In genomic region chr7:125601280-125601670, GRCm38 (mm10) we compare ENCODE assay signal across 25 mouse cellular contexts. TPM values are rescaled to one million over a fixed set of nuclear protein-coding genes. Genes with fewer than 3 reads are reported as not detected.
DNase-seq lines count a peak whose midpoint lies in the region; ATAC-seq and TF ChIP-seq lines count a peak whose summit lies in the region.
"Had no signal": no experiment of that assay in that cellular context is flagged by ENCODE, and none has a peak within 500 bp of the region (broad histone marks: within the 10 kb centered on the region; RNA-seq: fewer than 3 reads in every experiment).

No protein-coding gene starts in this region.

- H3K27me3 ChIP-seq in liver, embryonic 12.5 days (replicated peaks): peaks cover 14% of the 10 kb centered on the region; the same call in 1 of the 2 replicates
- no peaks in the 10 kb centered on the region for H3K27me3 ChIP-seq in liver, embryonic 11.5 days (replicated peaks; ENCODE audit: control insufficient read depth, insufficient read depth, low read length)
- no peaks in the 10 kb centered on the region for H3K27me3 ChIP-seq in CH12.LX (replicated peaks)
- 0 out of 2 replicates have a peak, but pooled peaks cover 11% of the 10 kb centered on the region for H3K27me3 ChIP-seq in liver, embryonic 15.5 days
- H3K27me3 ChIP-seq: embryonic facial prominence, embryonic 12.5 days; heart, embryonic 15.5 days had no signal

- no peak for ATAC-seq in liver, embryonic 12.5 days
- ATAC-seq in liver, embryonic 11.5 days (replicated peaks; ENCODE audit: low FRiP score): no peak
- ATAC-seq in liver, embryonic 15.5 days (ENCODE audit: insufficient read depth): no peak
- ATAC-seq: forebrain, postnatal 0 days; inflammation-experienced regulatory T-cells, adult 6 months; midbrain, embryonic 16.5 days had no signal

- no peak for TF ChIP-seq POLR2A in CH12.LX (IDR thresholded peaks at IDR 0.05; ENCODE audit: low read depth, low read length)

- no peak overlapping the region for H3K9ac ChIP-seq in liver, embryonic 12.5 days
- H3K9ac ChIP-seq in liver, embryonic 11.5 days (ENCODE audit: low read depth, low read length): no peak overlapping the region
- H3K9ac ChIP-seq in CH12.LX (ENCODE audit: insufficient read depth, low read depth): peak overlapping the region; percentile 47
- no peak overlapping the region for H3K9ac ChIP-seq in liver, embryonic 15.5 days
- H3K9ac ChIP-seq: embryonic facial prominence, embryonic 12.5 days; forebrain, postnatal 0 days; heart, embryonic 15.5 days; hindbrain, embryonic 14.5 days; lung, embryonic 14.5 days had no signal

- H3K4me3 ChIP-seq in liver, embryonic 12.5 days: no peak overlapping the region
- no peak overlapping the region for H3K4me3 ChIP-seq in liver, embryonic 11.5 days (ENCODE audit: low read depth, low read length)
- H3K4me3 ChIP-seq in CH12.LX (replicated peaks in 1 of 3; ENCODE audit: low read depth in 2 of 3, low read length in 2 of 3, poor library complexity in 1 of 3): peak overlapping the region in 2 of 3 experiments; percentile 42 to 49
- no peak overlapping the region for H3K4me3 ChIP-seq in liver, embryonic 15.5 days (replicated peaks)
- H3K4me3 ChIP-seq: embryonic facial prominence, embryonic 12.5 days; heart, embryonic 15.5 days; midbrain, embryonic 10.5 days; myocyte had no signal

- dilution Hi-C loops in CH12.LX (cut with MboI; ENCODE audit: extremely low pct_ligation_motif_present, extremely low pct_unique_long_range_greater_than_20kb, low sequenced_read_pairs): no loop called here

- 46% methylated on average over 6 of the region's 6 CpGs for WGBS in liver, embryonic 12.5 days (ENCODE audit: insufficient replicate concordance)
- WGBS in liver, embryonic 11.5 days: 61% methylated on average over 6 of the region's 6 CpGs
- 50% methylated on average over 6 of the region's 6 CpGs for WGBS in liver, embryonic 15.5 days (ENCODE audit: insufficient replicate concordance)

- H3K9me3 ChIP-seq in liver, embryonic 12.5 days (replicated peaks): no peaks in the 10 kb centered on the region
- H3K9me3 ChIP-seq in liver, embryonic 11.5 days (ENCODE audit: control insufficient read depth, low read length): no peaks in the 10 kb centered on the region
- H3K9me3 ChIP-seq in CH12.LX (replicated peaks; ENCODE audit: low read length): no peaks in the 10 kb centered on the region
- no peaks in the 10 kb centered on the region for H3K9me3 ChIP-seq in liver, embryonic 15.5 days (replicated peaks)
- H3K9me3 ChIP-seq: embryonic facial prominence, embryonic 12.5 days; heart, embryonic 15.5 days; midbrain, embryonic 10.5 days had no signal

- H3K4me1 ChIP-seq in liver, embryonic 12.5 days: peaks cover 22% of the 10 kb centered on the region
- peaks cover 7% of the 10 kb centered on the region for H3K4me1 ChIP-seq in liver, embryonic 11.5 days (replicated peaks; ENCODE audit: control insufficient read depth, insufficient read depth, low read length)
- H3K4me1 ChIP-seq in CH12.LX (ENCODE audit: control insufficient read depth in 1 of 2, insufficient read depth in 2 of 2): peaks cover 28 to 62% of the 10 kb centered on the region in 2 experiments
- H3K4me1 ChIP-seq in liver, embryonic 15.5 days (replicated peaks): peaks cover 19% of the 10 kb centered on the region; the same call in 1 of the 2 replicates
- H3K4me1 ChIP-seq: embryonic facial prominence, embryonic 12.5 days had no signal

- no peak for TF ChIP-seq RAD21 in CH12.LX (IDR thresholded peaks at IDR 0.05; ENCODE audit: low read depth, low read length)

- no peak overlapping the region for H3K4me2 ChIP-seq in liver, embryonic 12.5 days
- H3K4me2 ChIP-seq in liver, embryonic 11.5 days: no peak overlapping the region
- H3K4me2 ChIP-seq in CH12.LX (ENCODE audit: insufficient read depth, low read depth, poor library complexity, severe bottlenecking): peak overlapping the region; percentile 75
- 0 out of 2 replicates have a peak overlapping the region, but pooled peaks have one; percentile 25 for H3K4me2 ChIP-seq in liver, embryonic 15.5 days
- H3K4me2 ChIP-seq: embryonic facial prominence, embryonic 12.5 days; heart, embryonic 15.5 days; hindbrain, embryonic 14.5 days; lung, embryonic 14.5 days had no signal

- H3K79me2 ChIP-seq in CH12.LX (replicated peaks; ENCODE audit: control insufficient read depth, extremely low read depth, insufficient read depth, poor library complexity, severe bottlenecking): peaks cover 26% of the 10 kb centered on the region

- H3K36me3 ChIP-seq in liver, embryonic 12.5 days: no peaks in the 10 kb centered on the region
- H3K36me3 ChIP-seq in liver, embryonic 11.5 days (ENCODE audit: control insufficient read depth, insufficient read depth, low read length): no peaks in the 10 kb centered on the region
- H3K36me3 ChIP-seq in CH12.LX (replicated peaks in 1 of 2; ENCODE audit: control insufficient read depth in 1 of 2, insufficient read depth in 1 of 2, low read length in 1 of 2): peaks cover 7 to 14% of the 10 kb centered on the region in 2 experiments
- H3K36me3 ChIP-seq in liver, embryonic 15.5 days (replicated peaks): no peaks in the 10 kb centered on the region
- H3K36me3 ChIP-seq: embryonic facial prominence, embryonic 12.5 days; heart, embryonic 15.5 days; midbrain, embryonic 10.5 days had no signal

- no peak for TF ChIP-seq CTCF in CH12.LX (conservative IDR thresholded peaks at IDR 0.05 in 1 of 2, IDR thresholded peaks at IDR 0.05 in 1 of 2; ENCODE audit: low read depth in 2 of 2, low read length in 2 of 2)

- no peak; the same call in 1 of the 2 replicates for TF ChIP-seq EP300 in CH12.LX (IDR thresholded peaks at IDR 0.05; ENCODE audit: low read length)

- H3K27ac ChIP-seq in liver, embryonic 12.5 days: 0 out of 2 replicates have a peak overlapping the region, but pooled peaks have one; percentile 34
- no peak overlapping the region for H3K27ac ChIP-seq in liver, embryonic 11.5 days (ENCODE audit: low read depth, low read length)
- H3K27ac ChIP-seq in CH12.LX (ENCODE audit: insufficient read depth, low read depth): peak overlapping the region; percentile 96
- H3K27ac ChIP-seq in liver, embryonic 15.5 days (replicated peaks): peak overlapping the region; percentile 19; the same call in 1 of the 2 replicates
- H3K27ac ChIP-seq: embryonic facial prominence, embryonic 12.5 days; heart, embryonic 15.5 days; hindbrain, embryonic 14.5 days had no signal

- no peak for DNase-seq in liver, embryonic 11.5 days (ENCODE audit: low spot score)
- peak; percentile 55 for DNase-seq in CH12.LX (ENCODE audit: extremely low read depth)
- peak; percentile 44 for DNase-seq in naive thymus-derived CD4-positive, alpha-beta T cell, adult 2 months (ENCODE audit: low read depth)
- no peak for DNase-seq in Muller cell, postnatal 12 days (ENCODE audit: inconsistent ontology term)
- DNase-seq in cerebellum, adult 11-12 months: no peak
- DNase-seq: adrenal gland, postnatal 14 days; cerebellum, adult 11 months; cerebellum, postnatal 10 days; forebrain, postnatal 0 days; gastrocnemius, postnatal 25 days; heart, postnatal 36 days; kidney, adult 8-10 months; kidney, postnatal 25 days; layer of hippocampus, postnatal 36 days; lung, embryonic 14.5 days had no signal

- in situ Hi-C loops in CH12.LX (cut with MboI; ENCODE audit: low pct_ligation_motif_present, low pct_unique_long_range_greater_than_20kb, low sequenced_read_pairs): no loop called here

TF ChIP-seq in CH12.LX, 34 proteins besides CTCF, POLR2A, EP300 and RAD21 (continues in another document):
- TF ChIP-seq TBP (conservative IDR thresholded peaks at IDR 0.05; ENCODE audit: low read depth, low read length) (peak; percentile 51; the same call in 1 of the 2 replicates), HCFC1 (IDR thresholded peaks at IDR 0.05; ENCODE audit: low read depth, low read length) (no peak), CHD1 (IDR thresholded peaks at IDR 0.05; ENCODE audit: low read depth, low read length) (no peak; the same call in 1 of the 2 replicates), ZKSCAN1 (IDR thresholded peaks at IDR 0.05; ENCODE audit: borderline replicate concordance, low read depth, low read length) (no peak), USF2 (conservative IDR thresholded peaks at IDR 0.05; ENCODE audit: low read depth, low read length) (no peak), RCOR1 (conservative IDR thresholded peaks at IDR 0.05; ENCODE audit: low read depth, low read length) (0 out of 2 replicates have a peak, but pooled peaks have one; percentile 33), GABPA (IDR thresholded peaks at IDR 0.05; ENCODE audit: insufficient replicate concordance, low read depth, low read length) (no peak), USF1 (IDR thresholded peaks at IDR 0.05; ENCODE audit: low read depth, low read length) (no peak), MAFK (IDR thresholded peaks at IDR 0.05; ENCODE audit: insufficient replicate concordance, low read length) (no peak), POLR2AphosphoS2 (IDR thresholded peaks at IDR 0.05; ENCODE audit: low read depth, low read length) (no peak), BHLHE40 (IDR thresholded peaks at IDR 0.05; ENCODE audit: low read depth, low read length) (0 out of 2 replicates have a peak, but pooled peaks have one; percentile 30), ELF1 (IDR thresholded peaks at IDR 0.05; ENCODE audit: low read depth, low read length) (0 out of 2 replicates have a peak, but pooled peaks have one; percentile 21), KAT2A (IDR thresholded peaks at IDR 0.05; ENCODE audit: insufficient replicate concordance, low read length) (no peak), MYC (IDR thresholded peaks at IDR 0.05; ENCODE audit: low read depth, low read length) (peak; percentile 46; the same call in 1 of the 2 replicates), PAX5 (IDR thresholded peaks at IDR 0.05; ENCODE audit: low read length) (no peak), MAX (IDR thresholded peaks at IDR 0.05; ENCODE audit: low read length) (0 out of 2 replicates have a peak, but pooled peaks have one; percentile 45), ZC3H11A (IDR thresholded peaks at IDR 0.05; ENCODE audit: low read depth, low read length) (no peak)

RNA-seq across cellular contexts. Expression of gene Il21r, which starts 2.0 kb away (rescaled TPM):
- 1.1 and 1.4 TPM in 2 replicates for polyA plus RNA-seq in liver, embryonic 12.5 days (2016; fragmentation: Nextera tagmentation; extraction: Ambion mirVana)
- polyA plus RNA-seq in liver, embryonic 11.5 days (2014; fragmentation: Nextera tagmentation; extraction: Ambion mirVana): 0.81 and 1.1 TPM in 2 replicates
- total RNA-seq in CH12.LX (2012; rRNA removed) (129 and 142 TPM in 2 replicates), CH12.LX (2014; rRNA removed) (95.5 and 103 TPM in 2 replicates)
- 191 and 252 TPM in 2 replicates for polyA plus RNA-seq in CH12.LX (2012; ENCODE audit: insufficient read length, low read depth)
- polyA plus RNA-seq in liver, embryonic 15.5 days (2015; fragmentation: Nextera tagmentation; extraction: Ambion mirVana): 0.71 and 1.0 TPM in 2 replicates
- polyA plus RNA-seq: neural tube, embryonic 14.5 days had no signal

RNA-seq across cellular contexts. Expression of gene Il4ra, which starts 49.4 kb away (rescaled TPM):
- 4.1 and 5.2 TPM in 2 replicates for polyA plus RNA-seq in liver, embryonic 12.5 days (2016; fragmentation: Nextera tagmentation; extraction: Ambion mirVana)
- 4.4 and 5.3 TPM in 2 replicates for polyA plus RNA-seq in liver, embryonic 11.5 days (2014; fragmentation: Nextera tagmentation; extraction: Ambion mirVana)
- 15.8 and 18.2 TPM in 2 replicates for total RNA-seq in CH12.LX (2012; rRNA removed)
- 20.7 and 26.4 TPM in 2 replicates for total RNA-seq in CH12.LX (2014; rRNA removed)
- 25.4 and 27.4 TPM in 2 replicates for polyA plus RNA-seq in CH12.LX (2012; ENCODE audit: insufficient read length, low read depth)
- polyA plus RNA-seq in liver, embryonic 15.5 days (2015; fragmentation: Nextera tagmentation; extraction: Ambion mirVana): 4.6 and 6.4 TPM in 2 replicates

Comparison
In these comparisons a context has a peak if more than half of its experiments do, and no peak if none do; other contexts are left out.
1. H3K4me2 ChIP-seq: peak in CH12.LX (single experiment) and liver, embryonic 15.5 days (single experiment); none in liver, embryonic 12.5 days (single experiment) and liver, embryonic 11.5 days (single experiment).
2. H3K4me3 ChIP-seq: peak in CH12.LX (2 of 3); none in liver, embryonic 12.5 days (single experiment), liver, embryonic 11.5 days (single experiment) and liver, embryonic 15.5 days (single experiment).
3. DNase-seq: peak in CH12.LX (single experiment) and naive thymus-derived CD4-positive, alpha-beta T cell, adult 2 months (single experiment); none in liver, embryonic 11.5 days (single experiment), Muller cell, postnatal 12 days (single experiment) and cerebellum, adult 11-12 months (single experiment).
4. RNA of gene Il21r, which starts 2.0 kb away (polyA plus RNA-seq): 191 to 252 TPM in CH12.LX; 0.81 to 1.1 TPM in liver, embryonic 11.5 days, 1.1 to 1.4 TPM in liver, embryonic 12.5 days and 0.71 to 1.0 TPM in liver, embryonic 15.5 days; every median in the first group is over 10 times any median in the second.